Mouse (Mus musculus): ENCODE data around the gene Nol10. TPM values are rescaled to one million over a fixed set of nuclear protein-coding genes. Genes with fewer than 3 reads are reported as not detected.

The Nol10 gene
- total RNA-seq, 2 experiments from 2014 or later: 6.3 to 7.4 TPM

DNA sequence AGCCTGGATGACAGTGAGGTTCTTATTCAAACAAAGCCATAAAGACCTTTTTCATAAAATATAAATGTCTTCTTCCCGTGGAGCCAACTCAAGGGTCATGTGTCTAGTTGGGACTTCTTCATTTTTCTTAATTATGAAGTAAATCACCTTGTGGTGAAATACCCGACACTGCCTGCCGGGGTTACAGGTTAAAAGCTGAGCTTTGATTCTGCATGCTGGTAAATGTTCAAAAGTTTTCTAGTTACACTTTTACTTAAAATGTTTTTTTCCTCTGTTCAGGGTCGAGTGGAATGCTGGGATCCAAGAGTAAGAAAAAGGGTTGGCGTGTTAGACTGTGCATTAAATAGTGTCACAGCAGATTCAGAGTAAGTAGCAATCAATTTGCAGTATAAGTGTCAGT, 14.1 kb downstream of the Nol10 start:
- DNase-seq: no peak

DNA sequence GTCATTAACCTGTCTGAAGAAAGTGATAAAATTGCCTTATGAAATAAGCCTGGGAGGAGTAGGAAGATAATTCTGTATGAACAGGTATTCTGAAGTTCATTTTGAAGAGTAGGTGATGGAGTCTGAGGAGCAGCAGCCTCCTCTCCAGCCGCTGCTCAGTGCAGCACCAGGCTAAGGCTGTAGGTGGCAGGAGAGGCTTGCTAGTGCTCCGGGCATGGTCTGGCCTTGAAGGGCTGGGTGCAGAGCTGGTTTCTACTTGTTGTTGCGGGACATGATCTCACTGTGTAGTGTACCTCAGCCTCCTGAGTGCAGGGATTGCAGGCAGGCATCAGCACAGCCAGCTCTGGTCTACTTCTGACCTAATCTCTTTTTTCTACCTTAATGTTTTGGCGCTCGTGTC, 18.7 kb downstream of the Nol10 start:
- no peak for DNase-seq

DNA sequence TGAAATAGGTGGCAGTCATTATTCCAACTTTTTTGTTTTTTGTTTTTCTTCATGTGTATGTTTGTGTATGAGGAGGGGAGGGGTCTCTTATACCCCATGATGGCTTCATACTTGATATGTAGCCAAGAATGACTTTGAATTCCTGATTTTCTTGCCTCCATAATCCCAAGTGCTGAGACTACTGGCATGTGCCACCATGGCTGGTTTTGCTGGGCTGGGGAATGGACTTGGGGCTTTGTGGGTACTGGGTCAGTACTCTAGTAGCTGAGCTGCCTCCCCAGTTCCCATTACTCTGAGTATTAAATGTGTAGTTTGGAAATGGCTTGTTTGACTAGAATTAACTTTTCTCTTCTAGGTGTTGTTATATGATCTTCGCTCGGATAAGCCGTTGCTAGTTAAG, 20.9 kb downstream of the Nol10 start:
- DNase-seq: no peak

DNA sequence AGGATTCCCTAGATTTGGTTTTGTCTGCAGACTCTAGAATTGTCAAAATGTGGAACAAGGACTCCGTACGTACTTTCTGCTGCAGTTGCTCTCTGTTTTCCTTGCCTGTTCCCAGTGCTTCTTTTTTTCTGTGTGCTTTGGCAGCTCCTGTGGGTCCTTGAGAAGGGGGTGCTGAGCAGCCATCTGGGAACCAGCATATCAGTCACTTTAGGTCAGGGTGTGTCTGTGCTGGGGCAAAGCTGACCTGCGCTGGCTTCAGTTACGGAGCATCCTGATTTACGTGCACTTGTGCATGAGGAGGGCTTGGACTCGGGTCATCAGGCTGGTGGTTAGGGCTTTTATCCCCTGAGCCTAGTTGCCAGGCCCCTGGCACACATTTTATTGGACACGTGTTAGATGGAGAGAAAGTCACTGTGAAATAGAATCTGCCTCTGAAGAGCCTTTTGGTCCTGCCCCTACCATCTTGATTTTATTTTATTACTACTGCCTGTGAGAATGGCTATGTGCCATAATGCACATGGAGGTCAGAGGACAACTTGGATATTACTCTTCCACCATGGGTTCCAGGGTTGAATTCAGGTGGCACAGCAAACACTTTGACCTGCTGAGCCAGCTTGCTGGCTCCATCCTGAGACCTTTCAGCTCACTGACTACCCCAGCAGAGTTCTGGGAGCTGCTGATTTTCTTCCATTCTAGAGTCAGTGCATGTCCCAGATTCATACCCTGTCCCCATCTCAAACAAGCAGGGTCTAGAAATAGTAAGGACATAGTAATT, 21.5 kb downstream of the Nol10 start:
- DNase-seq: no peak

DNA sequence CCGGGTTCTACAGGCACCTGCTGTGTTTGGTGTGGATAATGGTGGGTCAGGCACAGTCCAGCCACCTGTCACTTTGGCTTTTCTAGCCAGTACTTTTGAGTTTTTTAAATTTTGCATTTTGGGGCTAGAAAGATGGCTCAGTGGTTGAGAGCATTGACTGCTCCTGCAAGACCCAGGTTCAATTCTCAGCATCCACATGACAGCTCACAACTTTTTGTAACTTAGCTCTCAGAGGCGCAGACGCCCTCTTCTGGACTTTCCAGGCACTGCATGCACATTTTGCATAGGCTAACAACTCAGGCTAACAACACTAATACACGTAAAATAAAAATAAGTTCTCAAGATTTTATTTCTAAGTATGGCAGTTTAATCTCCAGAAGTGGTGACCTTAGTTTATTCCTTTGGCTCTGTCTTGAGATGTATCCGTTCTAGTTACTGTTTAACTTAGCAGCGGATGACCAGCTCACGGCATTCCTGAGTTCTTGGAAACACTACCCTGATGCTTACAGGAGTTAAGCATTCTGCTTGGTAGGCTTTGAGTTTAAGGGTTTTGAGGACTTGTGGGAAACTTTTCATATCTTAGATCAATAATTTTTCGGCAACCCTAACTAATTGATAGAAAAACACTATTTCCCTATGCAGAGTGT, 23.5 kb downstream of the Nol10 start:
- no peak for DNase-seq

DNA sequence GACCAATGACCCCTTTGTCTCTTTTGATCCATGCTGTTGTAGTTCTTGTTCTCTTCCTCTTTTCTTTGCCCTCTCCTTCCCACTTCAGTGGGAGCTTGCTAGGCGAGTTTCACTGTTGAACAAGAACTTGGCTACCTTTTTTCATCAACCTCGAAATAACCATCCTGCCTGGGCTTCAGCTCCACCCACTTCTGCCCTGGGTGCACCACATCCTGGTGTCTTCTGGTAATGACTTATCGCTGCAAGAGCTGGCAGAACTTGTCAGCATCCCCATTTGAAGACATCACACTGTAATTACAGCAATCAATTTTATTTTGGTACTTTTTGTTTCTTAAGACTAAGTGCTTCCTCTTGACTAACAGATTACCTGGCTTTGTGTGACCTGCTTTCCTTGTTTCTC, 24.4 kb downstream of the Nol10 start:
- no peak for DNase-seq

DNA sequence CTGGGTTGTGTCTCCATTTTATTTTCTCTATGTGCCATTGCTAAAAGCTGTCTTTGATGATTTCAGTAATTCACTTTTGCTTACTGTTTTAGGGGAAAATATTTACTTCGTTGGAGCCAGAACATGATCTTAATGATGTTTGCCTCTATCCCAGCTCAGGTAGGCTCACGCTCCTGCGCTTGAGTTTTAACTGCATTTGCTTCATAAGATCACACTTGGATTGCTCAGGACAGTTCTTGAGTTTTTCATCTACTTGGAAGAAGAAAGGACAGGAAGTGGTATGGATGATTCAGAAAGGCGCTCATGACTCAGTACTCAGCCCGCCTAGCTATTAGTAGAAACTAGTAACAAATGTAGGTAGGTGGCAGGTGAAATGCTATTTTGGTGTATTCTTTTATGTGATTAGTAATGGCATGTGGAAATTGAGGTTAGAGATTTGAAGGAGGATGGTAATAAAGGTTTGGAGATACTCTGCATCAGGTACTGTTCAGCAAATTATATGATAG, 25.3 kb downstream of the Nol10 start:
- DNase-seq: no peak

DNA sequence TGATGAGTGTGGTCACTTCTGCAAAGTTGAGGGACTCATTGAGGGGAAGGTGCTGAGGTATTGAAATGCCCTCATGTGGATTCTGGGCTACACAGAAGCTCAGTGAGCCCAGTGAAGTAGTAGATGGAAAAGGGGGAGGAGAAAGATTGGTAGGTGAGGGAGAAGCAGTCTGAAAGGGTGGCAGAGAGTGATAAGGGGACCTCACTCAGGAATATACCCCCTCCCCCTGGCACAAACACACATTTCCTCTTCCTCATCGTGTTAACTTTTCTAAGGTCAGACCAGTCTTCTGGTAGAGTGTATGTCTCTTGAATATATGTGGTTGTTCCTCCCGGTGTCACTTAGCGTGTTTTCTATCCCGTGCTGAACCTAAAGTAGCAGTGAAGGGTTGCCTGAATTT, 27.0 kb downstream of the Nol10 start:
- no peak for DNase-seq

DNA sequence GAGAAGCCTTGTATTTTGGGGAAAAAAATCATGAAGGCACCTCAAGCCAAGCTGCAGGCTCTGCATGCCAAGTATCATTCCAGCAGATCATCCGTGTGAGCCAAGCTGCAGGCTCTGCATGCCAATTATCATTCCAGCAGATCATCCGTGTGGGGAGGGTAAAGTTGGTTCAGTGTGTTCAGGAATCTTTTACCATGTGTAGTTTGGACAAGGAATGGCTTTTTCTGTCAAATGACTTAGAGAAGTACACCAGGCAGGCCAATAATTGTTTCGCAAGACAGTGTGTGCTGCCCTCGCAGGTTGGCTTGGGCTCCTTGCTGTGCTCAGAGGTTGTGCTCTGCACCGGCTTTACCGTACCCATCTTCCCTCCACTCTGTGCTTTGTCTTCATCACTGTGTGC, 28.3 kb downstream of the Nol10 start:
- peak; percentile 32 for DNase-seq

DNA sequence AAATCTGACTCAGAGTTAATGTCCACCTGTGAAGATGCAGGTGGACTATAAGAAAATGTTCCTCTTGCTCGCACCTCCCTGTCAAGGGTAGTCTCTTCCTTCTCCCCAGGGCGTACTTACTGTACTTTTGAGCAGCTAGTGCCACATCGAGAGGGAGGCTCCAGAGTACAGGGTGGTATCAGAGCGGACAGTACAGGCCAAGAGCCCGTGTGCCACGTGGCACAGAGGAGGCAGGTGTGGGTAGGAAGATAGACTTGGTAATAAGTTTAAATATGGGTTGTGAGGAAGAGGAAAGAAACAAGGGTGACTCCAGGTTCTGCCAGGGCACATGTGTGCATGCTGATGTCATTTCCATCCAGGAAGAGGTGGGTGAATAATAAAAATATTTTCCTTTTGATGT, 32.7 kb downstream of the Nol10 start:
- no peak for DNase-seq

DNA sequence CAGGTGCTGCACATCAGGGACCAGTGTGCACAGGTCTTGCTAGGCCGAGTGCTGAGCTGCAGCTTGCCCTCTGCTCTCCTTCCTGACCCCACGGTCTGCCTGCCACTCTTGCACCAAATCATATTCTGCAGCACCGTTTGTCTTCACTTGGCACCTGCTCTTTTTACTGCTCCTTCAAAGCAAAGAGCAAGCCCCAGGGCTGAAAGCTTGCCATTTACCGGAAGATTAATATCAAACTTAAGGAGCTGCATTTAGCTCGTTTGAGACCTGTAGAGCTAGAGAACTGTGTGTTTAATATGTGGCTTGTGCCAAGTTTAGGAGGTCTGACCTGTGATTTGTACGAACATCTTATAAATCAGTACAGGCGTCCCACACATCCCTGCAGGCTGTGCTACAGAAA, 34.5 kb downstream of the Nol10 start:
- DNase-seq: no peak

DNA sequence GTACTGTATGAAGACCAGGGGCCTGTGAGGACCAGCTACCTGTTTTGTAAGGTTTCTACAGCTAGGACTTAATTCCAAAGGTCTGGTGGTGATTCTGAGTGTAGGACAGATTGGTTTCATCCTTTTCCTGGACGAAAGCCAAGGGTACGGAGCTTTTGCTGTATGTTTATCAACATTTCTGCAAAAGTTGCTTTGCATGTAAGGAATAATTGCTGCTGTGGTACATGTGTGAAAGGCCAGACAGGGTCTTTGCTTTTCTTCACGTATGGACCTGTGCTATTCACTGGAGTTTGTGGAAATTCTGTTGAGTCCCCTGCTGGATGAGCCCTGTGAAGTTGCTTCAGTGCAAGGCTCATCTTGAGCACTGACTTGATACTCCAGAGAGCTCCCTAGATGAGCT, 38.6 kb downstream of the Nol10 start:
- DNase-seq: no peak

DNA sequence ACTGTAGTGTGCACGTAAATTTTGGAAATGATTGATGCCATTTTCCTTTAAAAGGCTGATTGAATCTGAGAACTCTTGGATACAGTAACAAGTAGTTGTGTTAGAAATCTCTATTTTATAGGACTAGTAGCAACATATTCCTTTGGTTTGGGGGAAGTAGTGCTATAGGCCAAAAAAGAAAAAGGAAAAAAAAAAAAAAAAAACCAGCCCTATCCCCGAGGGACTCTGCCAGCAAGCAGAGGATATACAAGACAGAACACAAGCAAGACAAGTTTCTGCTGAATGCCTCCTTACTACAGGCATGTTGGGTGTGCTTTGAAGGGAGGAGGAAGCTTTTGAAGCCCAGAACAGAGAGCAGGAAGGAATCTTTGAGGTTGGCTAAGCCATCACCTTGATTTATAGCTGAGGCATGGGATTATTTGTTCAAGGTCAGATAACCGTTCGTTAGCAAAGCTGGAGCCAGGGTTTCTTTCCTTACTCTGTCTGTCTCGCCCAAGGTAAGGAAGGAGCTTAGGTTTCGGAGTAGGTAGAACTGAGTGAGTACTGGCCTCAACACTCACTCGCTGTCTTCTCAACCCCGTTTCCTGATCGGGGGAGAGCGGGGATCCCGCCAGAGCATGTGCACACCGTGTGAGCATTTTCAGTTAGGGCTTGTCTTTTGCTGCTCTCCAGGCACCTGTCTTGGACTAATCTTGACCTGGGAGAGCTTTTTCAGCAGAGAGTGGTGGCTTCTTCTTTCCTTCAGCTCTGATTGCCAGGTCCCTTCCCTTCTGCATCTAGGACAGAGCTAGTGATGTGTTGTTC, 39.3 kb downstream of the Nol10 start:
- DNase-seq: no peak

DNA sequence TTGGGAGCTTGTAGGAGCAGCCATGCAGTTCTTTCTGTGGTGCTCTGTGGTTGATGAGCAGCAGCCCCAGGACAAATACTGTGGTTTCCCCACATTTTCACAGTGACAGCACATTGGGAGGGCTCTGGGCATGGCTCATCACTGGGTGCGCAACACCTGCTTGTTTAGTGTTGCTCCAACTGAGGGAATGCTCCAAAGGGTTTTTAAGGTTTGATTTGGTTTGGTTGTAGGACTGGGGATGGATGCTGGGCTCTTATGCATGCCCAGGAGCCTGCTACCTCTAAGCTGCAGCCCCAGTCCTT, 39.8 kb downstream of the Nol10 start:
- DNase-seq: no peak

DNA sequence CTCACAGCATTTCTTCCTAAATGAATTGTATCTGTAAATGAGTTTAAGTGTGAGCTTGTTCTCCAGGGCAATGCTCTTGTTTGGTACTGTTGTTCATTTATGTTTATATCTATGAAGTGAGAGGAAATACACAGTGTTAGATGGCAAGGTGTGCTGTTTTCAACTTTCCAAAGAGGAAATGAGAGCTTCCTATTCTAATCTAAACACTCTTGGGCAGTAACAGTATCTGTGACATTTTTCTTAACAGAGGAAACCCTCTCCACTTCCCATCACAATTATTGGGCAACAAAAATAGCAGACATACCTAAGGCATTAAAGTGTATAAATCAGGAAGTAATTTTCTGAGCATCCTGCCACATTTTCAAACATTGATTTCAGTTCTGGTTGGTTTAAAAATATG, 41.8 kb downstream of the Nol10 start:
- no peak for DNase-seq

DNA sequence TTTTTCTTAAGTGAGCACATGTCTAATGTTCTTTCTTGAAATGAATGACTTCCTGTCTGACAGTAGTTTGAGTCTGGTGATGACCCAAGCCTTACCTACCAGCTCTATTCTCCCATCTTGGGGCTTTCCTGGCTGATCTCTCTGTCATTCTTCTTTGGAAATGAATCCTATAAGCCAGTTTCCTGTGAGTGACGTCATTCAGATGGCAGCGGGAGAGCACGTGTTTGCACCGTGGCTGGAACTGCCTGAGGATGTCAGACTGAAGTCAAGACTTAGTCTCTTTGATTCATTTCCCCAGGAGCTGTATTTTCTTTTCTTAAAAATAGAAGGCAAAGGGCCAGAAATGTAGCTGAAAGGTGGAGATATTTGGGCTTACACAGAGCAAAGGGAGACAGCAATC, 42.3 kb downstream of the Nol10 start:
- no peak for DNase-seq

DNA sequence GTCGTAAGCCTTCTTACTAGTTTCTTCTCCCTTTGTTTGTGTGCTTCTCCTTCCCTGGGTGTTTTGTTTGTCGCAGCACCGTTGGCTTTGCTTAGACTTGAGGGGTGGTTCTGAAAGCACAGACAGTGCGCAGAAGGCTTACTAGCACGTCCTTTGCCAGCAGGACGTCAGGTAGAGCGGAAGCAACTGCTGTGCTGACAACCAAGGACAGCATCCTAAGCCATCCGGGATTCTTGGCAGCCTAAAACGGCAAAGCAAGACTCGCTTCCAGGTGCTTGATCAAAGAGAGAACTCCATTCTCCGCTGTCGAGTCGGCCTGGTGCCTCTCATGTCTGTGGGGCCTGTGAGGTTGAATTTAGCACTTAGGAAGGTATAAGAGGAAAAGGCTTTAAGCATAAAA, 44.9 kb downstream of the Nol10 start:
- DNase-seq: no peak

DNA sequence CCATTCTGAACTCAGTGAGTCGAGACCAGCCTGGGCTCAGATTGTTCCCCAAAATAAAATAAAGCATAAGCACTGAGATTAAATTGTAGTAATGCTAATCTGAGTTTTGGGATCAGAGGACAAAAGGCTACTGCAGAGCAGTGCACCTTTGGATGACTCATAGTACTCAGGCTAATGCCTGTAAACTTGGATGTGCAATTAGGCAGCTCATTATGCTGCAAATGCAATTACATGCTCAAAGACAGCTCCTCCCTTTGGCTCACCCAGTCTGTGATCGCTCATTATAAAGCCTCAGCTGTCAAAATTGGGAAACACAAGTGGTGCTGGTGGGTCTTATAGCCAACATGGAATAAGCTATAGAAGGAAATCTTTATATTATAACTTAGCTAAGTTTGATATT, 48.9 kb downstream of the Nol10 start:
- DNase-seq: no peak

DNA sequence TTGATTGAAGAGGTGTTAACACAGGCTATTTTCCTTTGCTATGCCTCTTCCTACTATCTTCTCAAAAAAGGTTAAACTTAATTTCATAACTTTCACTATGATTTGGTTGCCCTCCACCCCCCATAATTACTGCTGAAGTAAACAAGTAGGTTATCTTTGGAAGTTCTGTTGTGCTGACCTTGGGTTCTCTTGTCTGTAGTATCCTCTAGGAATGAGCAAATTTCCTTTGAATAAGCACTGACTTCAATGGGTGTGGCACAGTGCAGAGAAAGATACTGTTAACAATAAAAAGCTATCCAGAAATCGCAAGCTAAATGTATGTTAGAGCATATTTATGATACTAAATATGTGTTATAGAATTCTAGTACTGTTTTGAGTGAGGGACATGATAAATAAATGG, 53.2 kb downstream of the Nol10 start:
- DNase-seq: no peak

DNA sequence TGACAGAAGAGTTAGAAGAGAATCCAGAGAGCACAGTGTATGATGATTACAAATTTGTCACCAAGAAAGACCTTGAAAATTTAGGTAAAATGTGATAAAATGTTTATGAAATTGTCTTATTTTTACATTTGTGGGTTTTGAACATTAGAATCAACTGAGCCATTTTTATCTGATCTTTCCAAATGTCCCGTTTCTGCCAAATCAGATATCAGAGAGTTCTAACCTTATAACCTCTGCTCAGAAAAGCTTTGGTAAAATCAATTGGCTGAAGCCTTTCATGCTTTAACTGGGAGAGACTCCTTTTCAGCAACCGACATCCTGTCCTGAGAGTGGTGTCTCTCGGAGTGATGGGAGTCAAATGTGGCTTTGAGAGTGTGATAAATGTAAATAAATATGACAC, 53.9 kb downstream of the Nol10 start:
- no peak for DNase-seq

DNA sequence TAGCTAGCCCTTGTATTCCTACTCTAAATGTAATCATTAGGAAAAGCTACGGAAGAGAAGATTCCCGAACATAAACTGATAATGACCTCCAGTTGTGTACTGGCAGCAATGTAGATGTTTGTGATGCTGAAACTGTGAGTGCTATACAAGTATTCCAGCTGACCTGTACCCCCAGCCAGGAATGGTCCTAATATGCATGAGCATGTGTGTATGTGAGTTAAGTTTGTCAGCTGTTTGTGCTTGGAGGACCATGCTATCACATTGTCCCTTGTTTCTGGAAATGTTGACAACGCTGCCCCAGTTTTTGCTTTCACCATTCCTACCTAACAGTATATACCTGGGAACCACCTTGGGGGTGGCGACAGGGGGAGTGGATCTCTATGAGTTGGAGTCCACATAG, 55.7 kb downstream of the Nol10 start:
- DNase-seq: no peak

DNA sequence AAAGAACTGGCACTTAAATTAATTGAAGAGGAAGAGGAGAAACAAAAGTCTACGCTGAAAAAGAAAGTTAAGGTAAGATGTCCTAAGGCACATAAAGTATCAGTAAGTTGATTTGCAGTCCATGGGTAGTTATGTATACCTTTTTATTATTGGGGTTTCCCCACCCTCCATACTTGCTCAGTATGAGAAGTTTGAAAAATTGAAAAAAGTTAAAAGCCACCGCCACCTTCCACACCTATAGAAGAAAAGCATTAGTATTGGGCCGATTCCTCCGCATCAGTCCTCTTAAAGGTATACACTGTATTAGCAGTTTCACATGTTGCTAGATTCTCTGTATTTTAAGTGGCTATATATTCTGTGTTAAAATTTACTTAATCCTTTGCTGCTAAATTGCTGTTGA, 58.6 kb downstream of the Nol10 start:
- DNase-seq: no peak

DNA sequence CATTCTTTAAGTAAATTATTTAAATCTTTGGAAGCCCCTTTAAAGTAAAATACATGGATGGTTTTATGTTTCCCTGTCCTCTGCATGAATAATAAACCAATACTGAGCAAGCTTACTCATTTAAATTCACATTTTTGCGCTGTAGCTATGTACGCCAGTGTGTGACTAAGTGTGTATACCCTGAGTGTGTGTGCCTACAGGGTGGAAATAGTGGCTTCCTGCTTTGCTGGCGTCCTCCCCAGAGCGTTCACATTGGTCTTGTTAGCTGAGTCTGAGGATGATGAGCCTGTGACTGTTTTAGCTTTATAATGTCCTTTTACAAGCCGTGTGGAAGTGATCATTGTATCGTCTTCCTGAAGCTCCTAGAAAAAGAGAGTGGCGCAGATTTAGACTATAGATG, 60.1 kb downstream of the Nol10 start:
- DNase-seq: no peak

DNA sequence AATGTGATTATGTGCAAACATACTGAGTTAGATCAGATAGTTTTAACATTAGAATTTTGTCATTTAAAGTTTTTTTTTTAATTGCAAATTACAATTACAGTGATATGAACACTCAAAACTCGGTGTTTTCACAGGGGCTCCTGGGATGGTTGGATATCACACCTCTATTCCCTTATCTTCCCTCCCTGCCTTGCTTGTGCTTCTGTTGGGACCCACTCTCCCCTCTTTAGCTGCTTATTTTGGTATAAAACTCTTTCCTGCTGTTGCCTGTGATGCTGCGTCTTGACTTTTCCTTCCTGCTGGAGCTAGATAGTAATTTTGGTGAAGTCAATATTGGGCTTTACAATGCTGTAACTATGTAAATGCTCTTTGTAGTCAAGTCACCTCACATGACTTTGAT, 63.0 kb downstream of the Nol10 start:
- no peak for DNase-seq

All from gastrocnemius, postnatal 25 days (tissue).